Mouse (Mus musculus) cerebellum, postnatal 14 days (tissue): ENCODE measurements around the gene Pgap2.

Experiments used
- DNase-seq, 2 experiments: peaks; one replicate each; pipeline ENCODE4 v3.0.0; 2021; ENCODE audit warnings: mixed read lengths in 2 of 2

The Pgap2 gene

GRCm38 (mm10) chr7:102209756-102210721, at the start of gene Pgap2, which contains the start of gene Nup98:
Pgap2 (plus strand) TSS chr7:102210208.
Nup98 (minus strand) TSS chr7:102210176.
- DNase-seq, result peak; percentile 100

GRCm38 (mm10) chr7:102170300-102170699, 39.7 kb upstream of the Pgap2 start:
- no peak for DNase-seq

GRCm38 (mm10) chr7:102183849-102184248, 26.2 kb upstream of the Pgap2 start:
- DNase-seq, result no peak

- DNase-seq, result peak in 1 of 2 experiments; percentile 7
Observed at GRCm38 (mm10) chr7:102192356-102192755, 17.7 kb upstream of the Pgap2 start.

GRCm38 (mm10) chr7:102200576-102200975, 9.4 kb upstream of the Pgap2 start:
- no peak for DNase-seq

- DNase-seq, result no peak
Observed at GRCm38 (mm10) chr7:102200996-102201785, 8.8 kb upstream of the Pgap2 start.

GRCm38 (mm10) chr7:102204296-102204857, 5.6 kb upstream of the Pgap2 start:
- DNase-seq, result no peak

- no peak for DNase-seq
Observed at GRCm38 (mm10) chr7:102205646-102206045, 4.4 kb upstream of the Pgap2 start.

GRCm38 (mm10) chr7:102208806-102209363, 1.1 kb upstream of the Pgap2 start:
- no peak for DNase-seq

GRCm38 (mm10) chr7:102211071-102211470, 1.1 kb downstream of the Pgap2 start:
- no peak for DNase-seq

GRCm38 (mm10) chr7:102221899-102222298, 11.9 kb downstream of the Pgap2 start:
- DNase-seq, result no peak

GRCm38 (mm10) chr7:102222336-102222735, 12.3 kb downstream of the Pgap2 start:
- DNase-seq, result peak; percentile 61 to 71

- DNase-seq, result peak; percentile 51 to 68
Observed at GRCm38 (mm10) chr7:102222830-102223556, 13.0 kb downstream of the Pgap2 start.

GRCm38 (mm10) chr7:102223883-102224738, 14.1 kb downstream of the Pgap2 start:
- peak in 1 of 2 experiments; percentile 25 for DNase-seq

GRCm38 (mm10) chr7:102226051-102226450, 16.0 kb downstream of the Pgap2 start:
- DNase-seq, result no peak

- no peak for DNase-seq
Observed at GRCm38 (mm10) chr7:102228049-102228670, 18.2 kb downstream of the Pgap2 start.

- DNase-seq, result no peak
Observed at GRCm38 (mm10) chr7:102229814-102230213, 19.8 kb downstream of the Pgap2 start.

- no peak for DNase-seq
Observed at GRCm38 (mm10) chr7:102233059-102233458, 23.1 kb downstream of the Pgap2 start.

- no peak for DNase-seq
Observed at GRCm38 (mm10) chr7:102238686-102239286, 28.8 kb downstream of the Pgap2 start.

- DNase-seq, result no peak
Observed at GRCm38 (mm10) chr7:102239591-102239990, 29.6 kb downstream of the Pgap2 start.
